Mouse (Mus musculus) urinary bladder, adult 18-20 months (tissue): ENCODE measurements around the gene Sema4f.

Source experiments
- DNase-seq, 2 experiments: peaks; one replicate each; pipeline ENCODE4 v3.0.0; 2022; ENCODE audit warnings: low spot score in 2 of 2, mixed read lengths in 2 of 2

Gene Sema4f

DNA sequence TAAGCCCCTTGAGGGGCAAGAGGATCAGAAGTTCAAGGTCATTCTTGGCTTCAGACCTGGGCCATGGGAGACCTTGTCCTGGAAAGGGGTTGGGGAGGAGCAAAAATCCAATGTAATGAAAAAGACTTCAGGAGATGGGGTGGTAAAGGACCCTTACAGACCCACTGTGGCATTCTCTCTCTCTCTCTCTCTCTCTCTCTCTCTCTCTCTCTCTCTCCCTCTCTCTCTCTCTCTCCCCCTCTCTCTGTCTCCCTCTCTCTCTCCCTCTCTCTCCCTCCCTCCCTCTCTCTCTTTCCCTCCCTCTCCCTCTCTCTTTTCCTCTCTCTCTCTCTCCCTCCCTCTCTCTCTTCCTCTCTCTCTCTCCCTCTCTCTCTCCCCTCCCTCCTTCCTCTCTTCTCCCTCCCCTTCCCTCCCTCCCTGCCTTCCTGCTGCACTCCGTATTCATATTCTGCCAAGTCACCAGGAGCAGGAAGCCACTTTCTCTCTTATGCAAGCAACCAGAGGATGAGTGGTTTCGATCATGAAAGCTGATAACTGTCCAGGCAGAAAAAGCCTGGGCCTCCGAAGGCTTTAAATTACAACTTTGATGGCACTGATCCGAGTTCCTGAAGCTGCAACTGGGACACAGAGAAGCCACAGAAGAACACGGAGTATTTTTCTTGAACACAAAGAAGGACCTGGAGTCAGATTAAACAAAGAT is 67.8 kb downstream of the Sema4f start:
- peak in 1 of 2 experiments; percentile 27 for DNase-seq

DNA sequence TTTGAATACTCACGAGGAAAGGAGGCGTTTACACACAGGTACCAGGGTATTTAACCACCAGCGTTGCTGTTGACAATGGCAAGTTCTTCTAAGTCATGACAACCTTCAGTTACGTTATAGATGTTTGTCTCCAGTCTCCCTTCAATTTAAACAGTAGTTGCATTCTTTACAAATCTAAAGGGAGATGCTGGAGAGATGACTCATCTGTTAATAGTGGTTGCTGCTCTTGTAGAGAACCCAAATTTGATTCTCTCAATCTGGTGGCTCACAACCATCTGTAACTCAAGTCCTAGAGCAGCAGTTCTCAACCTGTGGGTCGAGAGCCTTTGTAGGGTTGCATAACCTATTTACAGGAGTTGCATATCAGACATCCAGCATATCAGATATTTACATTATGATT is 71.1 kb downstream of the Sema4f start:
- DNase-seq: no peak

DNA sequence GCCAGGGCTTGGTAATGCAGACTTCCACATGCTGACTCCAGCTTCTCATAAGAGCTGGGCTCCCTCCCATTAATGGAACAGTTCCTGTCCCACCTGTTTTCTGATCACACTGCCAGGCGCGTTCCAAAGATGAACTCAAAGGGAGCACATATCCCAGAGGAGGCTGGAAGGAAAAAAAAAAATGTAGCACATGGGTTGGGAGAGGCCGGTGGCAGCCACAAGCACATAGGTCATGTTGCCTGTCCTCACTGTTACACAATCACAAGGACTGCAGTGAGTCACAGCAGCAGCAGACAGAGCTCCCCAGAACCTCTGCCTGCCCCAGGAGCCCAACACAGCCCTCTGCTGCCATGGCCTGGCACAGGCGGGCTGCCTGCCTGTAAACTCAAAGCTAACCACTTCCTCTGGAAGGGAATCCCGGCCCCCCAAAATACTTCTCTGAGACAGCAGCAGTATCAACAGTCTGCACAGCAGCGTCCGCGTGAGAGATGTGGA is 76.1 kb downstream of the Sema4f start:
- DNase-seq: peak; percentile 44 to 62

DNA sequence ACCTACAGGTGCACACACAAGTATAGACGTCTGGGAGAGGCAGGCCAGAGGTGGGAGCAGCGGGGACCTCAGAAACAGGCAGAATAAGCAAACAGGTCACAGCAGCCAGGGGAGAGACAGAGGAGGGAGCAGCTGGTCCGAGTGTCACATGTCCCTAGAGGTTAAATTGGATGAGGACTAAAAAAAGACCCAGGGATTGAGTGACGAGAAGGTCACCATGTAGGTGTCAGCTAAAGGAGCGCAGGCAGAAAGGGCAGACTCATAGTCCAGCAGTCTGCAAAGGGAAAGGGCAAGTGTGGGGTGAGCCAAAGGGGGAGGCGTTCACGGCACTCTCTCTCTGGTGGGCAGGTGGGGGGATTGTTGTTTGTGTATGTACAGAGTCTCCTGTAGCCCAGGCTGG is 77.1 kb downstream of the Sema4f start:
- DNase-seq: no peak

DNA sequence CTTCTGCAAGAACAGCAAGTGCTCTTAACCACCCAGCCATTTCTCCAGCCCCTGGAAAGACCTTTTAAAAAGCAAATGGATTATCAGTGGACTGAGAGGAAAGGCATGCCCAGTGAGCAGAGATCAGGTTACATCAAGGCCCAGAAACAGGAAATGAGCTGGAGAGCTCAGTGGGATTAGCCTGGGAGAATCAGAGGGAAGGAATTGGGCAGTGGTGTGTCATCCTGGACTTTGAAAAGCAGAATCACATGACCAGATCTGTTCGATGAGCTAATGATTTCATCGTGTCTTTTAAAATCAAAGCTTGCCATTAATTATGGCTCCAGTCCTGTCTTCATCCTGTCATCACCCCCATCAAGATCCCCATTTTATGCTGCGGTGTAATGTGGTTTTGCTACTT is 77.5 kb downstream of the Sema4f start:
- no peak for DNase-seq
